In the genomic region with DNA sequence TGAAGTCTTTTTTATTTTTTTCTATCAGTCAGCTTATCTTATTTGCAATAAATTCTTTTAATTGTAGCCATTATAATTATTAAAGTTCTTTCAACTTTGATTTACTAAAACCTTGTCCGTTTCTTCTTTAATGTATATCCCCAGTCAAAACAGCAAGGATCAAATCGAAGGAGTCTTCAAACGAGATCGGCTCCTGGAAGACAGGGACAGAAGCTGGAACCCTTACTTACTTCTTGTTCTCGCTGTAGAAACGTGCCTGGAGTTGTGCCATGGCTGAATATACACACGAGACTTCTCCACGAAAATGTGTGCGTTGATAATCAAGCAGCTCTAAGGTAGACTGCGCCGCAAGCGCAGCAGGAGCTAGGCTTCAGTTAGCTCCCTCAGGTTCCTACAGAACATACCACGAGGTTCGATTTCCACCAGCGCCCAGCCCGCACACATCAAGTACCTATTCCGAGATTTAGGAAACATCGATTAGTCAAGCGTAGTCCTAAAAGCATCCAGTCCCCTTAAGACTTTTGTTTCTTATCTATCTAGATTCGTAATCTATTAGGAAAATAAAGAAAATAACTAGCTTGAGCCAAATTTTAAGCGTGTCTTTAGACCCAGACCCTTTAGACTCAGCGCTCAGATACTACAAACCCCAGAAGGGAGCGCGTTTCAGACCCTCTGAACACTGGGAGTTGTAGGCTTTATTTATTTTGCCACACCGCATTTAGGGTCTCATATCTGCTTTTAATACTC, we compare ENCODE assay signal across 8 mouse cellular contexts. TPM values are rescaled to one million over a fixed set of nuclear protein-coding genes. Genes with fewer than 3 reads are reported as not detected.
A peak's percentile ranks its signal among the peaks of the same experiment; 100 is the strongest.
DNase-seq lines count a peak whose midpoint lies in the region; ATAC-seq lines count a peak whose summit lies in the region.

No protein-coding gene starts in this region.

- peak overlapping the region; percentile 97 for H3K9ac ChIP-seq in heart, embryonic 15.5 days
- peak overlapping the region; percentile 93 for H3K9ac ChIP-seq in liver, embryonic 13.5 days
- peak overlapping the region; percentile 98 for H3K9ac ChIP-seq in stomach, embryonic 16.5 days (ENCODE audit: low read length)

- H3K36me3 ChIP-seq in erythroblast, embryonic 14.5 days (ENCODE audit: control insufficient read depth): peaks cover 26% of the 10 kb centered on the region
- peaks cover 13% of the 10 kb centered on the region for H3K36me3 ChIP-seq in heart, embryonic 15.5 days
- H3K36me3 ChIP-seq in liver, embryonic 13.5 days: peaks cover 24% of the 10 kb centered on the region
- peaks cover 5% of the 10 kb centered on the region; the same call in 1 of the 2 replicates for H3K36me3 ChIP-seq in stomach, embryonic 16.5 days (ENCODE audit: control insufficient read depth, insufficient read depth, low read length)

- H3K4me3 ChIP-seq in erythroblast, embryonic 14.5 days (replicated peaks): peak overlapping the region; percentile 92
- H3K4me3 ChIP-seq in heart, embryonic 15.5 days: peak overlapping the region; percentile 99
- peak overlapping the region; percentile 93 for H3K4me3 ChIP-seq in liver, embryonic 13.5 days (replicated peaks)
- H3K4me3 ChIP-seq in stomach, embryonic 16.5 days (replicated peaks; ENCODE audit: low read length): peak overlapping the region; percentile 98

- H3K4me2 ChIP-seq in heart, embryonic 15.5 days: peak overlapping the region; percentile 79
- H3K4me2 ChIP-seq in liver, embryonic 13.5 days: peak overlapping the region; percentile 83
- peak overlapping the region; percentile 74 for H3K4me2 ChIP-seq in stomach, embryonic 16.5 days (ENCODE audit: low read depth, low read length)

- H3K27ac ChIP-seq in heart, embryonic 15.5 days: peak overlapping the region; percentile 99
- H3K27ac ChIP-seq in liver, embryonic 13.5 days: peak overlapping the region; percentile 95
- H3K27ac ChIP-seq in stomach, embryonic 16.5 days (ENCODE audit: low read length): peak overlapping the region; percentile 99

- no peaks in the 10 kb centered on the region for H3K9me3 ChIP-seq in erythroblast, embryonic 14.5 days (ENCODE audit: control insufficient read depth, low read length)
- H3K9me3 ChIP-seq in heart, embryonic 15.5 days (replicated peaks): no peaks in the 10 kb centered on the region
- no peaks in the 10 kb centered on the region for H3K9me3 ChIP-seq in liver, embryonic 13.5 days (replicated peaks)
- no peaks in the 10 kb centered on the region for H3K9me3 ChIP-seq in stomach, embryonic 16.5 days (replicated peaks; ENCODE audit: control insufficient read depth, low read length)

- under 1% methylated on average over 25 of the region's 25 CpGs for WGBS in heart, embryonic 15.5 days
- under 1% methylated on average over 25 of the region's 25 CpGs for WGBS in liver, embryonic 13.5 days (ENCODE audit: insufficient replicate concordance)
- whole genome bisulfite sequencing in stomach, embryonic 16.5 days: under 1% methylated on average over 25 of the region's 25 CpGs

- H3K27me3 ChIP-seq in erythroblast, embryonic 14.5 days (ENCODE audit: control insufficient read depth): no peaks in the 10 kb centered on the region
- H3K27me3 ChIP-seq in heart, embryonic 15.5 days: no peaks in the 10 kb centered on the region
- H3K27me3 ChIP-seq in liver, embryonic 13.5 days: no peaks in the 10 kb centered on the region
- no peaks in the 10 kb centered on the region for H3K27me3 ChIP-seq in stomach, embryonic 16.5 days (ENCODE audit: control insufficient read depth, insufficient read depth, low read length)

- peaks cover 19% of the 10 kb centered on the region for H3K4me1 ChIP-seq in erythroblast, embryonic 14.5 days (ENCODE audit: control insufficient read depth)
- peaks cover 13% of the 10 kb centered on the region for H3K4me1 ChIP-seq in heart, embryonic 15.5 days (replicated peaks)
- H3K4me1 ChIP-seq in liver, embryonic 13.5 days (replicated peaks): peaks cover 21% of the 10 kb centered on the region
- H3K4me1 ChIP-seq in stomach, embryonic 16.5 days (ENCODE audit: control insufficient read depth, insufficient read depth, low read length): peaks cover 5% of the 10 kb centered on the region; the same call in 1 of the 2 replicates

- DNase-seq in CD4-positive helper T cell, adult 2 months (ENCODE audit: low read depth, low spot score): peak; percentile 87
- DNase-seq in brain, adult 2 months (ENCODE audit: low read depth, low spot score): peak; percentile 94
- DNase-seq in kidney, postnatal 25 days: peak; percentile 76 to 86
- peak; percentile 64 for DNase-seq in liver, embryonic 13.5 days
- peak; percentile 78 for DNase-seq in neural tube, embryonic 10.5 days (ENCODE audit: extremely low spot score, low spot score)

- ATAC-seq in heart, embryonic 15.5 days (replicated peaks; ENCODE audit: insufficient number of reproducible peaks, insufficient read depth, low FRiP score, low read depth): peak; percentile 82
- ATAC-seq in liver, embryonic 13.5 days (ENCODE audit: low read depth): peak; percentile 82
- ATAC-seq in stomach, embryonic 16.5 days (ENCODE audit: insufficient read depth, low FRiP score): peak; percentile 86

RNA-seq across cellular contexts. Expression of gene Carf, which starts 0.6 kb away (rescaled TPM):
- polyA plus RNA-seq in erythroblast, embryonic 14.5 days (2012): 0.01 TPM in 2 replicates
- 4.5 and 4.6 TPM in 2 replicates for polyA plus RNA-seq in heart, embryonic 15.5 days (2015; fragmentation: Nextera tagmentation; extraction: Ambion mirVana)
- polyA plus RNA-seq in liver, embryonic 13.5 days (2015; fragmentation: Nextera tagmentation; extraction: Ambion mirVana): 2.0 and 3.1 TPM in 2 replicates
- polyA plus RNA-seq in stomach, embryonic 16.5 days (2015; fragmentation: Nextera tagmentation; extraction: Ambion mirVana): 5.2 and 5.7 TPM in 2 replicates

RNA-seq across cellular contexts. Expression of gene Wdr12, which starts 1.0 kb away (rescaled TPM):
- polyA plus RNA-seq in erythroblast, embryonic 14.5 days (2012): 0.08 and 0.29 TPM in 2 replicates
- polyA plus RNA-seq in heart, embryonic 15.5 days (2015; fragmentation: Nextera tagmentation; extraction: Ambion mirVana): 24.1 and 30.7 TPM in 2 replicates
- polyA plus RNA-seq in liver, embryonic 13.5 days (2015; fragmentation: Nextera tagmentation; extraction: Ambion mirVana): 63.7 and 65.9 TPM in 2 replicates
- 41.6 and 42.2 TPM in 2 replicates for polyA plus RNA-seq in stomach, embryonic 16.5 days (2015; fragmentation: Nextera tagmentation; extraction: Ambion mirVana)

RNA-seq across cellular contexts. Expression of gene Ica1l, which starts 54.5 kb away (rescaled TPM):
- 0.01 TPM in 1 of 2 replicates, not detected in the other for polyA plus RNA-seq in erythroblast, embryonic 14.5 days (2012)
- 0.20 and 0.81 TPM in 2 replicates for polyA plus RNA-seq in heart, embryonic 15.5 days (2015; fragmentation: Nextera tagmentation; extraction: Ambion mirVana)
- 0.41 and 0.44 TPM in 2 replicates for polyA plus RNA-seq in liver, embryonic 13.5 days (2015; fragmentation: Nextera tagmentation; extraction: Ambion mirVana)
- polyA plus RNA-seq in stomach, embryonic 16.5 days (2015; fragmentation: Nextera tagmentation; extraction: Ambion mirVana): 1.00 and 1.3 TPM in 2 replicates

Comparison
In these comparisons a context has a peak if more than half of its experiments do, and no peak if none do; other contexts are left out.
1. Peak in every context shown above with its lines: DNase-seq, ATAC-seq, H3K4me3 ChIP-seq and H3K27ac ChIP-seq.
2. RNA of gene Wdr12, which starts 1.0 kb away (polyA plus RNA-seq): 63.7 to 65.9 TPM in liver, embryonic 13.5 days, 41.6 to 42.2 TPM in stomach, embryonic 16.5 days and 24.1 to 30.7 TPM in heart, embryonic 15.5 days; 0.08 to 0.29 TPM in erythroblast, embryonic 14.5 days; every median in the first group is over 10 times any median in the second.